Mouse (Mus musculus) liver, embryonic 14.5 days (tissue): ENCODE data around the gene Mindy4.

Experiments
- CTCF ChIP-seq: IDR thresholded peaks from 2 replicates; pipeline ENCODE4 v1.5.1; 2016; ENCODE audit warnings: antibody characterized with exemption, low read depth, control low read depth
- EP300 ChIP-seq: IDR thresholded peaks from 2 replicates; pipeline ENCODE4 v1.6.1; 2016; ENCODE audit warnings: antibody characterized with exemption, low read depth

DNA sequence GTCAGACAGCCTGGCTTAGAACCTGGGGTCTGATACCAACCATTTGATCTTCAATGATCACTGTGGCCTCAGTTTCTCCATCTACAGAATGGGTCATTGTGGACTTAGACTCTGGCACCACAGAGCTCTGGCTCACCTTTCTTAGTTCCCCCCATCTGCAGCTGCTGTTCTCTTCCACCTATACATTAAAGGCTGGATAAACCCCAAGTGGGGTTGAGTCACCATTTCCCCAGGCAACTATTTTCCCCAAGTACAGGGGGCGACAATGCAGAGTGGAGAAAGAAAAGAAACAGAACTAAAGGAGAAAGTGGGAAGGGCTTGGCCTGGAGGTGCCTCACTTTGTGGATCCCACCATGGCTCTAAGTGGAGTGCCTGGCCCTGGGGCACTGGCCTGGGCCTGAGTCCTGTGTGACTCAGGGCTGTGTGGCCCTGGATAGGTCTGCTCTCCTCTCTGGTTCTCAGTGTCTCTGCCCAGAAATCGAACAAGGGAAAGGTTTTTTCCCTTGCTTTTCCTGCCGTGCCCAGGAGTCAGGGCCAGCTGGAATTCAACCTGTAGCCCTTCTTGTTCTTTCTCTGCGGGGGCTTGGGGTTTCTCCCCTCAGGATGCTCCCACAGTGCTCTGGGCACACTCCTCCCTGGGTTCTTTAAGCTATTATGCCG, 153.9 kb downstream of the Mindy4 start:
- TF ChIP-seq CTCF = no peak
- TF ChIP-seq EP300 = no peak
